Mouse (Mus musculus) heart, adult 18-20 months (tissue): ENCODE data around the gene Efhd2. TPM values are rescaled to one million over a fixed set of nuclear protein-coding genes. Genes with fewer than 3 reads are reported as not detected.

Source experiments
- DNase-seq, 2 experiments: peaks; one replicate each; pipeline ENCODE4 v3.0.0; 2021 to 2022; ENCODE audit warnings: mixed read lengths in 1 of 2
- total RNA-seq, 2 experiments: library from RNA; stranded (reverse); gene quantifications; 2 replicates each; pipeline ENCODE4 v1.2.3; 2021

Gene Efhd2
- total RNA-seq, 2 experiments from 2014 or later = 21.7 to 22.8 TPM

DNA sequence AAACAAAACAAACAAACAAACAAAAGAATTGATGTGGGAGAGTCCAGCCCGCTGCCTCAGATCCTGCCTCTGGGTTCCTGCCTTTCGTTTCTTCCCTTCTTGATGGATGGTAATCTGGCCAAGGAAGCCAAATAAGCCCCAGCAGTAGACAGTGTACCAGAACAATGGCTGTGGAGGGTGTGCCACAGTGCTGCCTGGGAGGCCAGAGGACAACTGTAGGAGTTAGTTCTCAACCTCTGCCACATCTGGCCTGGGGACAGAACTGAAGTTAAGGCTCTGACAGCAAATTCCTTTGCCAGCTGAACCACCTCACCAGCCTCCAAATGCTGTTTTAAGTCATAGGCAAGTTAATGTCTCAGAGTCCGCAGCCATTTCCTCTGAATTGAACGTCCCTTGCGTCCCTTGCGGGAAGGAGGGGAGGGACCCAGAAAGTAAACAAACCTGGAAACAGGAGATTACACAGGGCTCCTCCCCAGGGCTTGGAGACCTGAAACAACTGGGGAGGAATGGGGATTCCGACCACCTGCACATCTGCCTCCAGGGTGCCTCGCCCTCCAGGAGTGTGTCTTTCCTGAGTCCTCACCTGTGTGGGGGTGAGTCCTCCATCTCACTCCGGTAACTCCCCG is 6.7 kb upstream of the Efhd2 start:
- DNase-seq = no peak

DNA sequence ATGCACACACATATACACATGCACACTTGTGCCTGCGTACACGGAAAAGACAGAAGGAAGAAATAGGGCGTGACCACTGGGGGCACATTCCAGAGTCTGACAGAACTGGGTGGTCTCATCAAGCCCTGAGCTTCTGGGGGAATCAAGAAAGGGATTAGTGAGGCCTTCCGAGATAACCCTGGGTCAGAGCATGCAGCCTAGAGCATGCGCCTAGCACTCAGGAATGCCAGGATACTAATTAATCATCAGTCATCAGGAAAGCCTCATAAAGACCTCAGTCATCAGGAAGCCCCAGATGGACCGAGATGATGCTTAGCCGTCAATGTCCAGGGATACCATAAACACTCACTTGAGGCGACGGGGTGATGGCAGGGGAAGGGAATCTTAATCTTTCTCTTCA is 5.2 kb upstream of the Efhd2 start:
- DNase-seq = no peak

DNA sequence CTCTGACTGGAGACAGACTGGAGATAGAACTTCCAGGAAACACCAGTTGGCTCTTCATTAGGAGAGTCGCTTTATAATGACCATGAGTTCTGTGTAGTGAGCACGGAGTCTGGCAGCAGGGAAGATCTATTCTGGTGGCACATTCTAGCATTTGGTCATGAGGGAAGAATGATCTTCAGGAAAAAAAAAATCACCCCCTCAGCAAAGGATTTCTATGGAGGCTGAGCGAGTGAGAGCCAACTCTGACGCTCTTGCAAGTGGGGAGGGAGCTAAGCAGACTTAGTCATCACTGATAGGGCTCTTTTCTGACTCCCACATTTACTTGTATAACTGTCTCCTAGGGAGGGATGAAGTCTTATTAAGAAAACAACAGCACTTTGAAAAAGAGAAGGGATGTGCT is 4.4 kb upstream of the Efhd2 start:
- DNase-seq = no peak

DNA sequence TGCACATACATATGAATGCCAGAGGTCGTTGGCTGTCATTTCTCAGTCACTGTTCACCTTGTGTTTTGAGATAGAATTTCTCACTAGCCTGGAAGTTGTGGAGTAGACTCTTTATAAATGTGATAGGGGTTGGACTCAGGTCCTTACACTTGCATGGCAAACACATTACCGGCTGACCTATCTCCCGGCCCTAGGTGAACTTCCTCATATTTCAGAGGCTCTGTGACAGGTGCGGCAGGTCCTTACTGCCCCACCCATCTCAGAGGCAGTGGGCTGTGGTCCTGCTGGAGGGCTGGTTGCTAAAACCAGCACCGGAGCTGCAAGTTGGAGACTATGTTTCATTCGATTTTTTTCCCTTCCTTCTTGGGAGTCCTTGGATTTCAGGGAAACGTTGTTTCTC is 3.9 kb upstream of the Efhd2 start:
- DNase-seq = no peak

DNA sequence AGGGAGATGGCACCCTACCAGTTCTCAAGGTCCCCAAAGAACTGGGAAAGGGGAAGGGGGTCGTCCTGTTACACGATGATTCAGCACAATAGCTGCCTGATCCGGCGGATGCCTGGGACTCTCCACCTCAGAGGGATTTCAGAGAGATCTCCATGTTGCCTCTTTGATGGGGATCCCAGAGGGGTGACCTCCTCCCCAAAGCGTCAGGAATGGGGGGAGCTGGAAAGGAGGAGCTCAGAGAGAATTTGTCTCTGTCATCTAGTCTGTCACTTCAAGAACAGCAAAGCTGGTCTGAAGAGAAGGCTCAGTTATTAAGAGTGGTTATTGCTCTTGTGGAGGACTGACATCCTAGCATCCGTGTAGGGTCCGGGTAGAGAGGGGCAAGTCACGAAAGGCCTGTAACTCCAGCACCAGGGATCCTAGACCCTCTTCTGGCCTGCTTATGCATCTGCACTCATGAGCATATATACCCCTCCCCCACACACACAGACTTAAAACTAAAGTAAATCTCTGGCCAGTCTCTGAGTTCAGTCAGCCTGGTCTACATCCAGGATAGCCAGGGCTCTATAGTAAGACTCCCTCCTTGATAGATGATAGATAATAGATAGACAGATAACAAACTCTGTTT is 875 bp upstream of the Efhd2 start:
- DNase-seq = no peak

DNA sequence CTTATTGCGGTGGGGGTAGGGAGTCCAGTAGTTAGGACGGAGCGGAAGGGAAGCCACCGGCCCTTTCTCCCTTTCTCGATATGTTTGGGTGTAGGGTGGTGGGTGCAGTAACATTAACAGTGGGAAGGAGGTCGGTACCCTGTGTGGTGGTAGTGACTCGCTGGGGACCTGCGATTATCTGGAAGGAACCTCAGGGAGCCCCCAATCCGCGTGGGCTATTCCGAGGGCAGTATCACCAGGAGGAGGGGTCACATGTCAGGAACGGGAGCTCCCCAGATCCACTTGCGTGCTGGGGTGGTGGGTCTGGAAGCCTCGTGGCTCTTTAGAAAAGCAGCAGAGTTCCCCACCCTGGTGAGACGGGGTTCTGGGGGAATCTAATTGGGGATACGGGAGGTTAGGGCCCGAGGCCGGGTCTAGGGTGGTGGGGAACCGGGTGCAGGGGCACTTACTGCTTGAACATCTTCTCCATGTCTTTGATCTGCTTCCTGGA is 564 bp downstream of the Efhd2 start:
- DNase-seq = no peak

DNA sequence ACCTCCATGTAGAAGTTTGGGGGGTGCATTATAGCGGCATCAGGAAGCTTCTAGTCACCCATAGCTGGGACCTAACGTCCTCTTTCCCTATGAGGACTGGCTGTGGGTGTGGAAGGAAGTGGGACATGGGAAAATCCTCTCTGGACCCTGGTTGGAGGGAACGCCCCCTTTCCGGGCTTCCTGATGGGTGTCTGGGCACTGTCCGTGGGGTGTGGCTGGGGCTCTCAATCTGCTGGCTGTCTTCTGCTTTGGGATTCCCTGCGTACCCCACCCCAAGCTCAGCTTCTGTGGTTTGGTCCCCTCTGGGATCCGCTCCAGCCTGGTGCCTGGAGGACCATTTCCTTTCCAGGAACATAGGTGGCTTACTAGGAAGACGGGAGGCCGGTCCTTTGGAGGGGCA is 1.7 kb downstream of the Efhd2 start:
- peak; percentile 58 to 62 for DNase-seq

DNA sequence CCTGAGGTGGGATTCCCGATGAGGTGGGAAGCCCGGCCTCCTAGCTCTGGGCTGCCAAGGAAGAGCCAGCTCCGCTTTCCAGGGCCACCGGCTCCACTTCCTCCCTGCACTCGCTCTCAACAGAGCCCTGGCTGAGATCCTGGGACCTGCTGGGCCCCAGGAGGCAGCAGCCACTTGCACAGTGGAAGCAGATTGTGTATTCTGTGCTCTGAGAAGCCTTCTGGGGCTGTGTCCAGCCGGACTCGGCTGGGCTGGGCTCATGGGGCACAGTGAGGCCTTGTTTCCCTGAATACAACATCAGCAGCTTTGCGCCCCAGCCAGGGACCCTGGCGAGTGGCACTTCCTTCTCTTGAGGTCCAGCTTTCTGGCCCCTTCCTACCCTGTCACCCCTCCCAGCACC is 2.8 kb downstream of the Efhd2 start:
- DNase-seq = peak in 1 of 2 experiments; percentile 61

DNA sequence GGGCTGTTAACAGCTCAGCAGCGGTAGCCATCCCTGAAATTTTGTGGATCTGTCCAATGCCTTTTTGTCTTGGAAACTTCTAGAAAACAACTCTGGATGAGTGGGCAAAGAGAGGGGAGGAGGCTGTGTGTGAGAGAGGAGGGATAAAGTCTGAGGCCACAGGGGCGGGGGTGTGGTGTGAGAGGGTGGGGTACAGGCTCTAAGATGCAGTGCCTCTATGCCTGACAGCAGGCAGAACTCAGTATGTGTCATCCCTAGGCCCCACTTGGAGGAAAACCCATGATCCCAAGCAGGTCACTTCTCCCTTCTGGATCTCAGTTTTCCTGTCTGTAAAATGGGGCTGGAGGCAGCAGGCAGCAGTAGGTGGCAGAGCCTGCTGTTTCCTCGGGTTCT is 3.4 kb downstream of the Efhd2 start:
- peak in 1 of 2 experiments; percentile 29 for DNase-seq

DNA sequence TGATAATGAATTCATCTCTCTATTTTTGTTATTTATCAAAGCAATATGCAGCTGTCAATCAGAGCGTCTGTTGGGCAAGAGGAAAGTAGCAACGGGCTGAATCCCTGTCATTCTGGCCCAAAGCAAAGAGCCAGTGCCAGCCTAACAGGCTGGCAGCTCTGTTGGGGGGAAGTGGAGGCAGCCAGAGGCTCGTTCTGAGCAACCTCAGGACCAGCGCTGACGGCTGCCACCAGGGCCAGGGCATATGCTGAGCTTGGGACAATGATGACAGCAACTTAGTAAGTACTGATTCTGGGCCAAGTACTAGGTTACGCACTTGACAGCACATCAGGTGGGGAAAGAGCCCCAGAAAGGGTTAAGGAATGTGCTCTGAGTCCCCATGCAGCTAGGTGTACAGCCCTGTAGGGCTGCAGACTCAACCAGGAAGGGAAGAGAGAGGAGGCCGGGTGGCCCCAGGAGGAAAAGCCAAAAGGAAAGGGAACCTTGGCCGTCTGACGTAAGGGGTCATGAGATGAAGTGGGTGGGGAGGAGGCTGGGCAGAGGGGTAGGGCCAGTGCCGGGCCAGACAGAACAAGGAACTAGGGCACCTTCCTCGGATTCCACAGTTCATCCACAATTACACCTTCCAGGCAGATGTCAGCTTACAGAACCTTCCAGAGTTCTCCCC is 3.9 kb downstream of the Efhd2 start:
- DNase-seq = peak; percentile 61 to 83

DNA sequence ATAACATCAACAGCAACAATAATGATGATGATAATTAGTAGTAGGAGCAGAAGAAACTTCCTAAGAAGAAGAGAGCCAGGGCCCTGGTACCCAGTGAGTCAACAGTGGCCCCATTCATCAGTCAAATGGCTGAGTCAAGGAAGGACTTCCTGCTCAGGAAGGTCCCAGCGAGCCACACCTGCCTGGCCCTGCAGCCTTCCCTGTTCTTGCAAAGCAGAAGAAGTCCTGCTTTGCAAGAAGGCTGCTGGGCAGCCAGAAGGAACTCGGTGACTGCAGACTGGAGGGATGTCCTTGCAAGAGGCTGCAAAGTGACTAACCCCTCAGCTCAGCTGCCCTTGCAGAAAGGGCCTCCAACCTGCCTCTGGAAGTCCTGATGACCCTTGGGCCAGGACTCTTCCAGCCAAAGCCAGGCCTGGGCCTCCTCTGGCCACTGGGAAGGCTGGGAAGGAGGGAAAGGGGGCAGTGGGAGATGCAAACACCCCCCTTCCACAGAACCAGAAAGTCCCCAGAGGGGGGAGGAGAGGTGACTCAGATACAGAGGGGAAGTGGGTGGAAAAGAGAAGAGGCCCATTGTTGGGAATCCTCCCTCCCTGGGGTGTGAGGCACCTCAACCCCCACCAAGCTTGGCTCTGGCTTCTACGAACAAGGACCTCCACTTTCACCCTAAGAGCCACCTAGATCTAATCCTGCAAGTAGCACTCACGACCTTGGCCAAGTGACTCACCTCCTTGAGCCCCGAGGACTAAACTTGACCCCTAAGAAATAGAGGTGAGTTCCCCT is 5.1 kb downstream of the Efhd2 start:
- no peak for DNase-seq

DNA sequence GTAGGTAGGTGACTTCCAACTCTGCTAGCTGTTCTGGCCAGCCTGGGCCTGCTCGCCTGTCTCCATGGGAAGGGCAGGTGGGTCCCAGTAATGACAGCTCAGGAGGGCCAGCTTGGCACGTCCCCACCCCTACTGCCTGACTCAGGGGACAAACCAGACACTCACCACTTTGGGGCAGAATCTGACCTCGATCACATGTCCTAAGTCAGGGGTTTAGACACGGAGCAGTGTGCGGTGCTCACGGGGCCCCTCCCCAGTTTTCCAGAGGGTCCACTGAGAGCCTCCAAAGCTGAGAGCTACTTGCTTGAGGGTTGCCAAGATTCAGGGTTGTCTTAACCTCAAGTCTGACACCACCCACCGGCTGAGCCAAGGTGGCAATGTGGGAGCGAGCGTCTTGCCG is 6.7 kb downstream of the Efhd2 start:
- no peak for DNase-seq

DNA sequence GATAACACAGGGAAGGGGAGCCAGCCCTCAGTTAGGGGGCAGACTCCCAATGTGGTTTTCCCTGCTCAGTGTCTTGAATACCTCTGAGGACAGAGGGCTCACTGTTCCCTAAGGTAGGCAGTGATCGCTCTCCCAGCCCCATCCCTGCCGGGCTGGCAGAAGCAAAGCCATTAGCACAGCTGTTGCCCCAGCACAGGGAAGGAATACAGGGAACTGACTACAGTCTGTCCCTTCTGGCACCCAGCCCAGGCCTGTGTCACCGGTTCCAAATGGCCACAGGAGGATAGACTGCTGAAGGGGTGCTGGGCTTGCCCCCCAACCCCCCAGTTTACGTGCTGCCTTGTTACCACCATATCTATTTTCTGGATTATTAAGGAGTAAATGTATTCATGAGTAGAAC is 7.2 kb downstream of the Efhd2 start:
- peak; percentile 74 to 80 for DNase-seq

DNA sequence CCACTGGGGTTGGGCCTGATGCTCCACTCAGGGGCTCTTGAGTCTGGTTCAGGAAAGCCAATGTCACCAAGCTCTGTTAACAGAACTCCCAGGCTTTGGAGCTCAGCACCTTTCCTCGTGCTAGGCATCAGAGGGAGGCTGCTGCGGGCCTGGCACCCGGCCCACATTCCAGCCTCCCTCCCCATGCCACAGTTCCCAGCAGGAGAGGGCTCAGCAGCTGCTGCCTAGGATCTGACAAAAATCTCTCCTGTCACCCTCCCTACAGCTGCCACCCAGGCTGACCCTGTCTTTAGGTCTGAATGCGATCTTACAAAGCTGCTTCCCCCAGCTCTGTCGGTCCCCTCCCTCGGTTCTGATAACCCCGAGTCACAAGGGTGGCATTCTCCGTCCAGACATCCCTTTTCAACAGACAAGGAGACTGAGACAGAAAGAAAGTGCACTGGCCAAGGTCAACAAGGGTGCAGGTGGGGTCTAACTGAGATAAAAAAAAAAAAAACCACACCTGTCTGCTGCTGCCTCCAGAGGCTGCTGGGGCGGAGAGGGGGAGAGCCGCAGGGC is 7.7 kb downstream of the Efhd2 start:
- peak in 1 of 2 experiments; percentile 45 for DNase-seq

DNA sequence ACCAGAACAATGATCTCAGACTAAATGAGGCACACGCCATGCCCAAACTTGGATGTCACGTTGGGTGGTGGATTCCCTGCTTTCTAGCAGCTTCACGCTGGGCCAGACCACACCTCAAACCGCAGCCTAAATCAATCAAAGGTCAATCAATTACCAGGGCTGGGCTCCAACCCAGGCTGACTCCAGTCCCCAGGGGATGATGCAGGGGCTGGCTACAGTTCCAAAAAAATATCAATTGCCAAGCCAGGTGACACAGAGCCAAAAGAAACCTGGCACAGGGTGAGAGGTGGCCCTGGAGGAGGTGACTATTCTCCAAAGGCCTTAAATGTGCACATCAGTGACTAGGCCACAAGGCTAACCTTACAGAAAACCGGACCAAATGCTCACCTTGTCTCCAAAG is 9.1 kb downstream of the Efhd2 start:
- no peak for DNase-seq

DNA sequence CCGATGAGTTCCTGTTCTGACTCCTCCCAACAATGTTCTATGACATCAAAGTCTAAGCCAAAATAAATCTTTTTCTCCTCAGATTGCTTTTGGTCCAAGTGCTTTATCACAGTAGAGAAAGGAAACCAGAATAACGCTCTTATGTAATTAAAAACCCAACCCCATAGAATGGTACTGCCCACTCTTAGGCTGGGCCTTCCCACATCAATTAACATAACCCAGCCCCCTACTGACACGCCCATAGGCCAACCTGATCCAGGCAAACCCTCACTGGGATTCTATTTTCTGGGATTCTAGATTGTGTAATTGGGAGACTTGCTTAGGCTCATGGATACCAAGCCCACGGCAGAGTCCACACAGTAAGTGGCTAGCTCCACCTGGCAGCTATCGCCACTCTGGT is 9.7 kb downstream of the Efhd2 start:
- no peak for DNase-seq

DNA sequence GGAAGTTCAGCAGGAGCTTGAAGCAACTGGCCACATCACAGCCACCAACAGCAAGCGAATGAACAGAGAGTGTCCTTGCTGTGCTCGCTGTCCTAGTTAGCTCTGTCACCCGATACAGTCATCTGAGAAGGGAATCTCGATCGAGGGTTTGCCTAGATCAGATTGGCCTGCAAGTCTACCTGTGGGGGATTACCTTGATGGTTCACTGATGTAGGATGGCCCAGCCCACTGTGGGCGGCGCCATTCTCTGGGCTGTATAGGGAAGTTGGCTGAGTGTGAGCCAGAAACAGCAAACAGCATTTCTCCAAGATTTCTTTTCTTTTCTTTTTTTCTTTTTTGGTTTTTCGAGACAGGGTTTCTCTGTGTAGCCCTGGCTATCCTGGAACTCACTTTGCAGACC is 10.2 kb downstream of the Efhd2 start:
- no peak for DNase-seq

DNA sequence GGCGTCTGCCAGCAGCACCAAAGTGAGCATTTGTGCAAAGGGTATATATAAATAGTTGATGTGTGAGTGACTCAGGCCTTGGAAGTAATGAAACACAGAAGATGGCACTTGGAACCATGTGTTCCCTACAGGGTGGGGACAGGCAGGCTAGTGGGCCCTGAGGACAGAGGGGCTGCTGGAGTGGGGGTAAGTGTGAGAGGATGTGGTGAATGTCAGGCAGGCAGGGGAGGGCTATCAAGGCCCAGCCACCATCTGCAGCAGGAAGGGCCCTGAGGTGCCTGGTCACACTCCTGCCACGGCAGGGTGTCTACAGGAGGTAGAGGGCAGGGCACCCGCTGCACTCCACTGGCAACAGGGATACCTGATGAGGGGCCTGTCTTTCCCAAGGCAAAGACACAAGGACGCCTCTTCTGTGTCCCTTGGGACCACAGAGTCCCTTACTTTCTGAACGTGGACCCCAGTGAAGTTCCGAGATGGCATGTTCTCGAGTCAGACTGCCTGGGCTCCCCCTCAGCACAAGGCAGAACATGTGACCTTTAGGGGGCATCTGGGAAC is 10.9 kb downstream of the Efhd2 start:
- no peak for DNase-seq

DNA sequence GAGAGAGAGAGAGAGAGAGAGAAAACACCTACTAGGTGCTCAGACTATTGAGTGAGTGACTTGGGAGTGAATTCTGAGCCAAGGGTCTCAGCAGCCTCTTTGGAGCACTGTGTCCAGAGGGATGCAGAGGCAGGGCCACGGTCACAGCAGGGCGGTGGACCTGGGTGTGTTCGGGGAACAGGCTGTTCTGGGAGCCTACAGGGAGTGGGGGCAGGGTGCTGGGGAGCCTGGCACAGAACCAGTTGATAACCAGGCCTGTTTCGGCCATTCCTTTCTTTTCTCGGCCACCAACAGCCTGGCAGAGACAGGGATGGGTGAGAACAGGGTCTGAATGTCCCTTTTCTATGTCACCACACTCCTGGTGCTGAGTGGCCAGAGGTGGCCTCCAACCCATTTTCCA is 11.9 kb downstream of the Efhd2 start:
- DNase-seq = peak; percentile 29 to 54

DNA sequence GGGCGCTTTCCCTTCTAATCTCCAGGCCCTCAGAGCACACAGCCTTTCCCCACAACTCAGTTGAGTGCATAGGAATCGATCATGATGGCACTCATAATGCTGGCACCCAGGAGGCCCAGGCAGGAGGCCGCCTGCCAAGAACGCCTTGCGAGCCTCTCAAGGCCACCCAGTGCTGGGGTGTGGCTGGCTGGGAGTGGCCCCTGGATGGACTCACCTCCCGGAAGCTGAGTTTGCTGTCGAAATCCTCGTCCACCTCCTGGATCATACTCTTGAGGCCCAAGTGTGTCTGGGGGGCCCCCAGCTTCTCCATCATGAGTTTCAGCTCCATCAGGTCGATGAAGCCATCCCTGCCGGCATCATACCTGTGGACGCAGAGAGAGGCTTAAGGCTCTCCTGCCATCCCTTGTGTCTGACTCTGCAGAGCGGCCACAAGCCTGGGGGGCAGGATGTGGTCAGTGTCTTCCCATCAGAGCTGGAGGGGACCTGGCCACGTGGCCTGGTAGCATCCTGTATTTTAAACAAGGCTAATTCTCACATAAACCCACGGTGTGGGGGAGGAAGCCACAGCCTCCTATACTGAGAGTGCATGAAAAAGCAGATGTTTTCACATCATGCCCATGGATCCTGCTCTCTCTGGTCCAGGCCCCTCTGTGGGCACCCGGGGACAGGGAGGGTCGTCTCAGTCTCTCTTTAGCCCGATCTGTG is 13.0 kb downstream of the Efhd2 start:
- DNase-seq = no peak

DNA sequence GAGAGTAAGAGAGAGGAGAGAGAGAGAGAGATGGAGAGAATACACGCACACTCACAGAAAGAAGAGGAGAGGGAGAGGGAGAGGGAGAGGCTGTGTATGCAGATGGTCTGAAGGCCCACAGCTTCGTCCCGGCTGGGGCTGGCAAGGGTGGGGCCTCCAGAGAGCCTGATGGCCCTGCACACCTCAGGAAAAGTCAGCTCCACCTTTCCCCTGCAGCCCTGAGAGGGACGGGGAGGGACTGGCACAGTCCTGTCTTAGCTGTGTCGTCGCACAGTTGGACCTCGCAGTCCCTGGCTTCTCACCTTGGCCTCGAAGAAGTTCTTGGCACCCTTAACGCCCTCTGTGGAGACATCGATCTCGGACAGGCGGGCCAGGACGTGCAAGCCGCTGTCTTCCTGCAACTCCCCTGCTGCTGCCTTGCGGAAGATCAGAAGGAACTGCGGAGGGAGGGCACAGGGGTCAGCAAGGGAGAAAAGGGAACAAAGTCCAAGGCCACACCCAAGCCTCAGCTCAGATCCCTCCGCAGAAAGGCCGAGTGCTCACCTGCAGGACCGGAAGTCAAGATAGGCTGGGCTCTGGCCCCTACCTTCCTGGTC is 14.4 kb downstream of the Efhd2 start:
- no peak for DNase-seq
